Mouse (Mus musculus) small intestine, adult 2 months (tissue): ENCODE data around the gene Fam184a.
"Not testable (repeated sequence)": the region's sequence is repeated elsewhere in the genome, so short reads cannot be mapped to it uniquely, and the experiment has no call there.

Source experiments
- CTCF ChIP-seq: fragments of 200-500 bp; IDR thresholded peaks from 2 replicates; pipeline ENCODE4 v1.5.1; 2012; ENCODE audit warnings: low read depth, mild to moderate bottlenecking, control low read depth, inconsistent platforms, low read length, moderate library complexity, mixed read lengths; ENCODE audit not compliant: insufficient replicate concordance, insufficient read length; ENCODE audit errors: extremely low read depth
- POLR2A ChIP-seq: fragments of 200-500 bp; IDR thresholded peaks from 2 replicates; pipeline ENCODE4 v1.6.1; 2012; ENCODE audit warnings: low read depth, mild to moderate bottlenecking, control low read depth, inconsistent platforms, low read length, moderate library complexity

- TF ChIP-seq CTCF, POLR2A: not testable (repeated sequence)
Observed at GRCm38 (mm10) chr10:53630339-53630738, 120.6 kb downstream of the Fam184a start, which contains the start of gene Mcm9.
